Mouse (Mus musculus): ENCODE measurements at regions not wholly inside any gene's neighbourhood (a gene's known extent, or its start where the extent isn't known, plus 50 kb on each side); places are given as distances from the start of the nearest gene placed in this dataset.

GRCm38 (mm10) chr16:50508673-50509528 is 76.7 kb upstream of the Bbx start:
- Histone ChIP-seq H3K4me1 (replicated peaks; ENCODE audit: control insufficient read depth, insufficient read depth, low read length) (no peaks in the 10 kb centered on the region), H3K36me3 (ENCODE audit: control insufficient read depth, insufficient read depth, low read length) (no peaks in the 10 kb centered on the region), H3K27me3 (ENCODE audit: control insufficient read depth, insufficient read depth, low read length) (no peaks in the 10 kb centered on the region), H3K4me3 (ENCODE audit: control insufficient read depth, insufficient read depth, low read length) (no peak overlapping the region), H3K27ac (ENCODE audit: control insufficient read depth, insufficient read depth, low read length) (no peak overlapping the region)
- DNase-seq = no peak
- WGBS = 94% methylated on average over 14 of the region's 14 CpGs
- TF ChIP-seq CTCF (IDR thresholded peaks at IDR 0.05; ENCODE audit: borderline replicate concordance, control insufficient read depth, extremely low read depth, insufficient read depth, low read length, poor library complexity) = no peak
- no peak for TF ChIP-seq POLR2A (IDR thresholded peaks at IDR 0.05; ENCODE audit: control insufficient read depth, extremely low read depth, insufficient read depth, low read length, poor library complexity)

- no peak overlapping the region for H3K4me3 ChIP-seq (ENCODE audit: control insufficient read depth, insufficient read depth, low read length)
- TF ChIP-seq CTCF (IDR thresholded peaks at IDR 0.05; ENCODE audit: borderline replicate concordance, control insufficient read depth, extremely low read depth, insufficient read depth, low read length, poor library complexity) = no peak
- TF ChIP-seq POLR2A (IDR thresholded peaks at IDR 0.05; ENCODE audit: control insufficient read depth, extremely low read depth, insufficient read depth, low read length, poor library complexity) = no peak
- H3K4me1 ChIP-seq (replicated peaks; ENCODE audit: control insufficient read depth, insufficient read depth, low read length) = no peaks in the 10 kb centered on the region
- DNase-seq = no peak
- H3K36me3 ChIP-seq (ENCODE audit: control insufficient read depth, insufficient read depth, low read length) = no peaks in the 10 kb centered on the region
- H3K27ac ChIP-seq (ENCODE audit: control insufficient read depth, insufficient read depth, low read length) = no peak overlapping the region
- no peaks in the 10 kb centered on the region for H3K27me3 ChIP-seq (ENCODE audit: control insufficient read depth, insufficient read depth, low read length)
- 80% methylated on average over 3 of the region's 3 CpGs for WGBS
These were observed 72.4 kb upstream of the Bbx start for GRCm38 (mm10) chr16:50504619-50505018.

DNA sequence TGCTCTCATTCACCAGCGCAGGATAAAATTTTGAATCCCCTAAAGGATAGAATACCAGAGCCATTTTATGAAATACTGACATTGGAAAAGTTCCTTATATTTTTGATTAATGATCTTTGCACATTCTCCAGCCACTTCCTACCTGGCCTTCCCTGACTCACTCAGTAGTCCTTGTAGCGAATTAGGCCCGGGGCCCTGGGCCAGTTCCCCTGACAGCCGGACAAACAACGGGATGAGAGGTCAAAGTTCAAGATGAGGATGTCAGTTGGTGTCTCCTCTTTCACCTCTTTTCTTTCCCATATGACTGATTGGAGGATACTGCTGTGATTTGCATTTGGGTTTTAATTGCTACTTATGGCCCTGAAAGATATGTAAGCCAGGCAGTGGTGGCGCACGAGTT is 66.7 kb upstream of the Bbx start:
- Histone ChIP-seq H3K27me3 (ENCODE audit: control insufficient read depth, insufficient read depth, low read length) (no peaks in the 10 kb centered on the region), H3K36me3 (ENCODE audit: control insufficient read depth, insufficient read depth, low read length) (no peaks in the 10 kb centered on the region), H3K4me1 (replicated peaks; ENCODE audit: control insufficient read depth, insufficient read depth, low read length) (no peaks in the 10 kb centered on the region), H3K4me3 (ENCODE audit: control insufficient read depth, insufficient read depth, low read length) (no peak overlapping the region), H3K27ac (ENCODE audit: control insufficient read depth, insufficient read depth, low read length) (no peak overlapping the region)
- no peak for DNase-seq
- WGBS = 92% methylated on average over 7 of the region's 7 CpGs
- TF ChIP-seq POLR2A (IDR thresholded peaks at IDR 0.05; ENCODE audit: control insufficient read depth, extremely low read depth, insufficient read depth, low read length, poor library complexity) (no peak), CTCF (IDR thresholded peaks at IDR 0.05; ENCODE audit: borderline replicate concordance, control insufficient read depth, extremely low read depth, insufficient read depth, low read length, poor library complexity) (no peak)

GRCm38 (mm10) chr16:50493662-50494061 is 61.5 kb upstream of the Bbx start:
- TF ChIP-seq CTCF (IDR thresholded peaks at IDR 0.05; ENCODE audit: borderline replicate concordance, control insufficient read depth, extremely low read depth, insufficient read depth, low read length, poor library complexity) = no peak
- TF ChIP-seq POLR2A (IDR thresholded peaks at IDR 0.05; ENCODE audit: control insufficient read depth, extremely low read depth, insufficient read depth, low read length, poor library complexity) = no peak

DNA sequence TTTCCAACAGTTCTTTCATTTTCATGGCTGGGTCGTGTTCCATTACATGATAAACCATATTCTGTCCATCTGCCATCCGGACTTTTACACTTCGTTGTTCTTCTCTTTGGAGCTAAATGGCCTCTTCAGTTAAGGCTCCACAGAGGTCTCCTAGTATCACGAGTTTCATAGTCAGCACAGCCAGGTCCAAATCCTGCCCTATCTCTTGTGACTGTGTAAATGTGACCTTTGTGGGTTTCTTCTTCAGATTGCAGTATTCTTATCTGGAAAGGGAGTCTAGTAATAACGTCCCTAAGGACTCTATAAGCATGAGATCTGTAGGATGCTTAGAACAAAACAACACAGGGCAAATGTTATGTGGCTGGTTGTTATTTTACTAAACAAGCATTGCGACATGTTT is 57.1 kb upstream of the Bbx start:
- no peaks in the 10 kb centered on the region for H3K27me3 ChIP-seq (ENCODE audit: control insufficient read depth, insufficient read depth, low read length)
- H3K4me3 ChIP-seq (ENCODE audit: control insufficient read depth, insufficient read depth, low read length) = no peak overlapping the region
- no peaks in the 10 kb centered on the region for H3K4me1 ChIP-seq (replicated peaks; ENCODE audit: control insufficient read depth, insufficient read depth, low read length)
- 96% methylated on average over 6 of the region's 6 CpGs for WGBS
- no peaks in the 10 kb centered on the region for H3K36me3 ChIP-seq (ENCODE audit: control insufficient read depth, insufficient read depth, low read length)
- no peak for TF ChIP-seq CTCF (IDR thresholded peaks at IDR 0.05; ENCODE audit: borderline replicate concordance, control insufficient read depth, extremely low read depth, insufficient read depth, low read length, poor library complexity)
- TF ChIP-seq POLR2A (IDR thresholded peaks at IDR 0.05; ENCODE audit: control insufficient read depth, extremely low read depth, insufficient read depth, low read length, poor library complexity) = no peak
- H3K27ac ChIP-seq (ENCODE audit: control insufficient read depth, insufficient read depth, low read length) = no peak overlapping the region
- DNase-seq = no peak

More at GRCm38 (mm10) chr16:50493662-50494061, 61.5 kb upstream of the Bbx start:
- no peak overlapping the region for H3K4me3 ChIP-seq (ENCODE audit: control insufficient read depth, insufficient read depth, low read length)
- 97% methylated on average over 2 of the region's 2 CpGs for WGBS
- DNase-seq = no peak
- no peaks in the 10 kb centered on the region for H3K4me1 ChIP-seq (replicated peaks; ENCODE audit: control insufficient read depth, insufficient read depth, low read length)
- H3K27ac ChIP-seq (ENCODE audit: control insufficient read depth, insufficient read depth, low read length) = no peak overlapping the region
- H3K27me3 ChIP-seq (ENCODE audit: control insufficient read depth, insufficient read depth, low read length) = no peaks in the 10 kb centered on the region
- no peaks in the 10 kb centered on the region for H3K36me3 ChIP-seq (ENCODE audit: control insufficient read depth, insufficient read depth, low read length)

DNA sequence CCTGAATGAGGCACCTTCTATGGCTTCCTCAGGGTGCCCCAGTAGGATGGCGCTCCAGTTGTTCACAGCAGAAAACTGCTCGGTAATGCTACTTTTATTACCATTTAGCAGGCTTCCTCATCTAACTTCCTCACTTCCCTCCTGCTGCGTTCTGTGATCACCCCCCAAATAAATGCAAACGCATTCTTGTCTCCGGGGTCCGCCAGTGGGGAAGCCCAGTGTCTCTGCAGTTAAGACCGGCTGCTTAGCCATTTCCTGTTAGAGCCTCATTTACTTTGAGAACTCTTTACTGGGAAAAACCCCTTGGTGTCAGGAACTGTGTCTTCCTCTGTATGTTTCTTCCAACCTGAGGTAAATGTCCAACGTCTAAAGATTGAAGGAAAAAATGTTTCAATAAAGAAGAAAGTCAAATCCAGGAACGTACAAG is 50.2 kb upstream of the Bbx start:
- DNase-seq = no peak
- no peak overlapping the region for H3K4me3 ChIP-seq (ENCODE audit: control insufficient read depth, insufficient read depth, low read length)
- 10% methylated on average over 9 of the region's 9 CpGs for WGBS
- H3K27me3 ChIP-seq (ENCODE audit: control insufficient read depth, insufficient read depth, low read length) = no peaks in the 10 kb centered on the region
- H3K36me3 ChIP-seq (ENCODE audit: control insufficient read depth, insufficient read depth, low read length) = no peaks in the 10 kb centered on the region
- H3K27ac ChIP-seq (ENCODE audit: control insufficient read depth, insufficient read depth, low read length) = no peak overlapping the region
- 0 out of 2 replicates have a peak, but pooled peaks cover 2% of the 10 kb centered on the region for H3K4me1 ChIP-seq (replicated peaks; ENCODE audit: control insufficient read depth, insufficient read depth, low read length)
- TF ChIP-seq POLR2A (IDR thresholded peaks at IDR 0.05; ENCODE audit: control insufficient read depth, extremely low read depth, insufficient read depth, low read length, poor library complexity) (no peak), CTCF (IDR thresholded peaks at IDR 0.05; ENCODE audit: borderline replicate concordance, control insufficient read depth, extremely low read depth, insufficient read depth, low read length, poor library complexity) (no peak)

Measured in thymus, adult 2 months (tissue).